Mouse (Mus musculus): ENCODE data around the gene Vdac2. TPM values are rescaled to one million over a fixed set of nuclear protein-coding genes. Genes with fewer than 3 reads are reported as not detected.
A peak's percentile ranks its signal among the peaks of the same experiment; 100 is the strongest.

Gene Vdac2
- polyA plus RNA-seq, 1 experiment from 2014 or later: 371 TPM

GRCm38 (mm10) chr14:21813216-21813615 lies 11.8 kb upstream of the Vdac2 start:
- Histone ChIP-seq H3K4me1 (replicated peaks; ENCODE audit: control insufficient read depth, insufficient read depth, low read length) (no peaks in the 10 kb centered on the region), H3K27me3 (replicated peaks; ENCODE audit: control insufficient read depth, insufficient read depth, low read length) (no peaks in the 10 kb centered on the region), H3K27ac (ENCODE audit: low read depth, low read length) (no peak overlapping the region), H3K9me3 (ENCODE audit: control insufficient read depth) (no peaks in the 10 kb centered on the region), H3K4me3 (ENCODE audit: low read depth, low read length) (no peak overlapping the region), H3K36me3 (ENCODE audit: control insufficient read depth, insufficient read depth) (no peaks in the 10 kb centered on the region), H3K9ac (ENCODE audit: low read depth, low read length) (no peak overlapping the region), H3K4me2 (replicated peaks; ENCODE audit: low read depth) (no peak overlapping the region)
- ATAC-seq: no peak
- 41% methylated on average over 4 of the region's 4 CpGs for WGBS
- TF ChIP-seq CTCF (IDR thresholded peaks at IDR 0.05; ENCODE audit: low read depth): no peak

DNA sequence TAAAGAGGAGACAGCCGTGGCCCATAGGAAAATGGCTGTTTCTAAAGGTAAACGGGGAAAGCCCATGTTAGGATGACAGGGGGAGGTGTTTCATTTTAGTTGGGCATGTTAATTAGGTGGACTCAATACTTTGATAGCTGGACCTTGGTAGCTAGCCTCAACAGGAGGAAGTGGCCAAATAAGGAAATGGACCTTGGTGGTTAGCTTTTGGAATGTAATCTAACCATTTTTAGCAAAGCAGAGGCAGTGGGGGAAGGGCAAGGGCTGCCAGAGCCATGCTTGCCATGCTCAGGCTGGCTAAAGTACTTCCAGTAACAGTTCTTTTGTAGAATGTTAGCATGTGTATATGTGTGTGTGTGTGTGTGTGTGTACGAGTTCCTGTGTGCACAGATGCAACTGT lies 11.2 kb upstream of the Vdac2 start:
- H3K9me3 ChIP-seq (ENCODE audit: control insufficient read depth): no peaks in the 10 kb centered on the region
- no peaks in the 10 kb centered on the region for H3K27me3 ChIP-seq (replicated peaks; ENCODE audit: control insufficient read depth, insufficient read depth, low read length)
- no peak overlapping the region for H3K9ac ChIP-seq (ENCODE audit: low read depth, low read length)
- no peak overlapping the region for H3K4me3 ChIP-seq (ENCODE audit: low read depth, low read length)
- no peak overlapping the region for H3K4me2 ChIP-seq (replicated peaks; ENCODE audit: low read depth)
- ATAC-seq: no peak
- no peaks in the 10 kb centered on the region for H3K36me3 ChIP-seq (ENCODE audit: control insufficient read depth, insufficient read depth)
- WGBS: 73% methylated on average over 3 of the region's 3 CpGs
- H3K27ac ChIP-seq (ENCODE audit: low read depth, low read length): no peak overlapping the region
- H3K4me1 ChIP-seq (replicated peaks; ENCODE audit: control insufficient read depth, insufficient read depth, low read length): no peaks in the 10 kb centered on the region
- TF ChIP-seq CTCF (IDR thresholded peaks at IDR 0.05; ENCODE audit: low read depth): no peak

DNA sequence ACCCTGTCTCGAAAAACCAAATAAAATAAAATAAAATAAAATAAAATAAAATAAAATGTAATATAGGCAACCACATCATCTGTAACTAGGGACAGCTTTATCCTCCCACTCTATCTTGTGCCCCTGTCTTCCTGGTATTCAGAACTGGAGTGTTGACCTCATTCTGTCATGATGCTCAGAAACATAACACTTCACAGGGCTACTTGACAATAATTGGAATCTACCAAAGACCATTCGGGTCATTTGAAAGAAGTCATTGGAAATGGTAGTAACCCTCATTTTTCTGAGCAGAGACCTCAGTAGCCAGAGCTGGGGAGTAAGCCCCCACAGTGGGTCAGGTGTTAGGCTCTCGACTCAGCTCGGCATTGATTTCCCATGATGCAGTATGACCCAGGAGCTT lies 10.4 kb upstream of the Vdac2 start:
- ATAC-seq: no peak

DNA sequence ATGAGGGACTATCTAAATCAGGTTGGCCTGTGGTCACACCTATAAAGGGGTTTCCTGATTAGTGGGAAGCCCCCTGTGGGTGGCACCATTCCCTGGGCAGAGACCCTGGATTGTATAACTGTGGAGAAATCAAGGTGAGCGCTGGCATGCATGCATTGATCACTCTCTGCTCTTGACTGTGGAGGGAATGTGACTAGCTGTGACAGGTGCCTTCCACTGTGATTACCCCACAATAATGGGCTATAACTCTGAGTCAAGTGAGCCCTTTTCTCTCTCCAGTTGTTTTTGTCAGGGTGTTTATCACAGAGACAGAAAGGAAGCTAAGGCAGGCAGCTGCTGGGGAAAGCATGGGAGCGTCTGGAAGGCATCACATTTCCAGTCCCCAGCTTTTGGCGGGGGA lies 8.8 kb upstream of the Vdac2 start:
- TF ChIP-seq CTCF (IDR thresholded peaks at IDR 0.05; ENCODE audit: low read depth): no peak
- no peaks in the 10 kb centered on the region for H3K9me3 ChIP-seq (ENCODE audit: control insufficient read depth)
- no peak overlapping the region for H3K27ac ChIP-seq (ENCODE audit: low read depth, low read length)
- no peak overlapping the region for H3K4me2 ChIP-seq (replicated peaks; ENCODE audit: low read depth)
- 67% methylated on average over 3 of the region's 3 CpGs for WGBS
- no peak overlapping the region for H3K4me3 ChIP-seq (ENCODE audit: low read depth, low read length)
- H3K36me3 ChIP-seq (ENCODE audit: control insufficient read depth, insufficient read depth): no peaks in the 10 kb centered on the region
- no peak for ATAC-seq
- H3K27me3 ChIP-seq (replicated peaks; ENCODE audit: control insufficient read depth, insufficient read depth, low read length): no peaks in the 10 kb centered on the region
- H3K9ac ChIP-seq (ENCODE audit: low read depth, low read length): no peak overlapping the region
- no peaks in the 10 kb centered on the region for H3K4me1 ChIP-seq (replicated peaks; ENCODE audit: control insufficient read depth, insufficient read depth, low read length)

More for the DNA sequence above, 10.4 kb upstream of the Vdac2 start:
- H3K4me3 ChIP-seq (ENCODE audit: low read depth, low read length): no peak overlapping the region
- H3K4me2 ChIP-seq (replicated peaks; ENCODE audit: low read depth): no peak overlapping the region
- WGBS: 95% methylated on average over 4 of the region's 4 CpGs
- H3K27ac ChIP-seq (ENCODE audit: low read depth, low read length): no peak overlapping the region
- TF ChIP-seq CTCF (IDR thresholded peaks at IDR 0.05; ENCODE audit: low read depth): no peak
- no peaks in the 10 kb centered on the region for H3K4me1 ChIP-seq (replicated peaks; ENCODE audit: control insufficient read depth, insufficient read depth, low read length)
- H3K9ac ChIP-seq (ENCODE audit: low read depth, low read length): no peak overlapping the region
- no peaks in the 10 kb centered on the region for H3K27me3 ChIP-seq (replicated peaks; ENCODE audit: control insufficient read depth, insufficient read depth, low read length)
- H3K9me3 ChIP-seq (ENCODE audit: control insufficient read depth): no peaks in the 10 kb centered on the region
- no peaks in the 10 kb centered on the region for H3K36me3 ChIP-seq (ENCODE audit: control insufficient read depth, insufficient read depth)

DNA sequence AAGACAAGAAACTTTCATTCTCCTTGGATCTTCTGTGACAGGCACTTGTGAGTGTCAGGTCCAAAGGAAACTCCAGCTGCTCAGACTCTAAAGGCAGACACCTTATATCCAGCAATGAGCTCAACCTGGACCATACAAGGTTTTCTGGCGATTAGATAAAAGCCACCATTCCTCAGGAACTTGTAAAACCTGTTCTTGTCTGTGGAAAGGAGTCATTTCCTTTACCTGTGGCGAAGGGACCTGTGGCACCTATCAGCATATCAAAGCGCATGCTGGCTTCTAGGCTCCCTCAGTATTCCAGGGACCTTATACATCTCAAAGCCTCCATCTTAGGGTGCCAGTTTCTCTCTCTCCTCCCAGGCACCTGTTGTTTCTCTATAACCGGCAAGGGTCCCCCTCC lies 7.6 kb upstream of the Vdac2 start:
- TF ChIP-seq CTCF (IDR thresholded peaks at IDR 0.05; ENCODE audit: low read depth): no peak
- H3K9me3 ChIP-seq (ENCODE audit: control insufficient read depth): no peaks in the 10 kb centered on the region
- ATAC-seq: peak; percentile 44
- 0 out of 2 replicates have a peak overlapping the region, but pooled peaks have one; percentile 6 for H3K4me2 ChIP-seq (replicated peaks; ENCODE audit: low read depth)
- no peak overlapping the region for H3K4me3 ChIP-seq (ENCODE audit: low read depth, low read length)
- H3K9ac ChIP-seq (ENCODE audit: low read depth, low read length): no peak overlapping the region
- no peaks in the 10 kb centered on the region for H3K4me1 ChIP-seq (replicated peaks; ENCODE audit: control insufficient read depth, insufficient read depth, low read length)
- H3K36me3 ChIP-seq (ENCODE audit: control insufficient read depth, insufficient read depth): no peaks in the 10 kb centered on the region
- no peaks in the 10 kb centered on the region for H3K27me3 ChIP-seq (replicated peaks; ENCODE audit: control insufficient read depth, insufficient read depth, low read length)
- peak overlapping the region; percentile 28; the same call in 1 of the 2 replicates for H3K27ac ChIP-seq (ENCODE audit: low read depth, low read length)
- WGBS: 32% methylated on average over 4 of the region's 4 CpGs

- H3K4me2 ChIP-seq (replicated peaks; ENCODE audit: low read depth): no peak overlapping the region
- H3K9ac ChIP-seq (ENCODE audit: low read depth, low read length): no peak overlapping the region
- peak; percentile 62 for TF ChIP-seq CTCF (IDR thresholded peaks at IDR 0.05; ENCODE audit: low read depth)
- ATAC-seq: no peak
- H3K27me3 ChIP-seq (replicated peaks; ENCODE audit: control insufficient read depth, insufficient read depth, low read length): no peaks in the 10 kb centered on the region
- H3K27ac ChIP-seq (ENCODE audit: low read depth, low read length): no peak overlapping the region
- H3K9me3 ChIP-seq (ENCODE audit: control insufficient read depth): no peaks in the 10 kb centered on the region
- no peak overlapping the region for H3K4me3 ChIP-seq (ENCODE audit: low read depth, low read length)
- 90% methylated on average over 4 of the region's 4 CpGs for WGBS
- no peaks in the 10 kb centered on the region for H3K36me3 ChIP-seq (ENCODE audit: control insufficient read depth, insufficient read depth)
- H3K4me1 ChIP-seq (replicated peaks; ENCODE audit: control insufficient read depth, insufficient read depth, low read length): 0 out of 2 replicates have a peak, but pooled peaks cover 4% of the 10 kb centered on the region
These were observed 4.0 kb upstream of the Vdac2 start for GRCm38 (mm10) chr14:21820880-21821505.
